In the genomic region with DNA sequence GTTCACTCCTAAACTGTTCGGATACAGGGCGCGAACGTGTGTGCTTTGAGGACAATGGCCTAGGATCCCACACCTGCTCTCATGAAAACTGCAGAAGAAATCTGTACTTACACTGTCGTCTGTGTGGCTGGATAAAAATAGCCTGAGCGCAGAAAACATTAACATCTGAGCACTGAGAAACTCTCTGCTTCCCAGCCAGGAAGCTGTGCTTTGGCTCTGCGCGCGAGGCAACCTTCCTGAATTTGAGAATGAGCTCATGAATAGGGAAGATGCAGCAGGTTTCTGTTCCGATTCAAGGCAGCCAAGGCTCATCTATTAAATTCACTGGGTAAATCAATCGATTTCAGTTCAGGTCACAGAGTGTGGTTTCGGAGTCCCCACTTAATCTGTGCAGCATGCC, we compare ENCODE assay signal across 13 mouse cellular contexts.
DNase-seq lines count a peak whose midpoint lies in the region; TF ChIP-seq lines count a peak whose summit lies in the region.
"Had no signal": no experiment of that assay in that cellular context is flagged by ENCODE, and none has a peak within 500 bp of the region (broad histone marks: within the 10 kb centered on the region; RNA-seq: fewer than 3 reads in every experiment).

No protein-coding gene starts in this region.

- H3K4me3 ChIP-seq in layer of hippocampus, adult 2 months, result peak overlapping the region; percentile 8; the same call in 1 of the 2 replicates
- H3K4me3 ChIP-seq: liver, embryonic 12.5 days; neural tube, embryonic 13.5 days had no signal

- DNase-seq in cerebellum, adult 18-20 months, result peak; percentile 29 to 30
- DNase-seq in cerebellum, adult 8-10 months, result no peak
- DNase-seq in layer of hippocampus, adult 2 months (ENCODE audit: low spot score in 2 of 2), result peak; percentile 34 to 60
- no peak for DNase-seq in layer of hippocampus, adult 9-10 months (ENCODE audit: low spot score)
- DNase-seq in left cerebral cortex, postnatal 10 days (ENCODE audit: extremely low spot score in 1 of 2, low spot score in 2 of 2), result peak; percentile 38 to 61
- peak; percentile 84 for DNase-seq in telencephalon, adult 2 months (ENCODE audit: low read depth, low spot score)
- DNase-seq in Muller cell, postnatal 12 days (ENCODE audit: inconsistent ontology term), result no peak
- no peak for DNase-seq in lung, postnatal 4 days
- DNase-seq: heart, adult 11 months; thymus, adult 18-20 months had no signal

- no peak for TF ChIP-seq CTCF in layer of hippocampus, adult 2 months (conservative IDR thresholded peaks at IDR 0.05)

- peak overlapping the region; percentile 60 for H3K27ac ChIP-seq in layer of hippocampus, adult 2 months
- H3K27ac ChIP-seq: kidney, postnatal 0 days; liver, embryonic 12.5 days; neural tube, embryonic 13.5 days had no signal

- intact Hi-C loops in left cerebral cortex, postnatal 10 days (cut with DNase I), result no loop called here

Comparison
In these comparisons a context has a peak if more than half of its experiments do, and no peak if none do; other contexts are left out.
1. DNase-seq: peak in cerebellum, adult 18-20 months (2 of 2), layer of hippocampus, adult 2 months (2 of 2), left cerebral cortex, postnatal 10 days (2 of 2) and telencephalon, adult 2 months (single experiment); none in cerebellum, adult 8-10 months (single experiment), layer of hippocampus, adult 9-10 months (single experiment), Muller cell, postnatal 12 days (single experiment) and lung, postnatal 4 days (0 of 2).